Mouse (Mus musculus) heart, adult 2 months (tissue): Measurements from ENCODE around the gene Tcf20. TPM values are rescaled to one million over a fixed set of nuclear protein-coding genes. Genes with fewer than 3 reads are reported as not detected.

Source experiments
- DNase-seq, 2 experiments: peaks; one replicate each; pipeline ENCODE4 v3.0.0; 2021
- H3K27ac ChIP-seq: fragments of 200-600 bp; 2 replicates; pipeline ENCODE4 v1.8.1; 2022
- H3K27me3 ChIP-seq: fragments of 200-500 bp; 2 replicates; pipeline ENCODE4 v1.6.1; 2012; ENCODE audit warnings: mild to moderate bottlenecking, low read length, inconsistent platforms, mixed read lengths; ENCODE audit not compliant: control insufficient read depth, insufficient read depth
- H3K36me3 ChIP-seq: fragments of 200-500 bp; 2 replicates; pipeline ENCODE4 v1.6.1; 2012; ENCODE audit warnings: low read length, inconsistent platforms; ENCODE audit not compliant: control insufficient read depth, insufficient read depth
- H3K4me1 ChIP-seq: fragments of 200-500 bp; 2 replicates; pipeline ENCODE4 v1.6.1; 2011; ENCODE audit warnings: low read length; ENCODE audit not compliant: control insufficient read depth, insufficient read depth
- H3K4me3 ChIP-seq: fragments of 200-600 bp; 2 replicates; pipeline ENCODE4 v1.8.1; 2022
- H3K79me2 ChIP-seq: fragments of 200-500 bp; replicated peaks from 2 replicates; pipeline ENCODE4 v1.6.1; 2012; ENCODE audit warnings: mild to moderate bottlenecking, inconsistent platforms, low read length, moderate library complexity, mixed read lengths; ENCODE audit not compliant: control insufficient read depth, insufficient read depth
- H3K9ac ChIP-seq: fragments of 200-500 bp; 2 replicates; pipeline ENCODE4 v1.6.1; 2012; ENCODE audit warnings: low read depth, mild to moderate bottlenecking, control low read depth, inconsistent platforms, low read length, mixed read lengths
- CTCF ChIP-seq: fragments of 200-600 bp; IDR thresholded peaks from 2 replicates; pipeline ENCODE4 v1.8.1; 2022; ENCODE audit warnings: antibody characterized with exemption, mild to moderate bottlenecking, moderate library complexity
- EP300 ChIP-seq: fragments of 200-500 bp; IDR thresholded peaks from 2 replicates; pipeline ENCODE4 v1.6.1; 2011; ENCODE audit warnings: low read depth, low read length, control low read depth; ENCODE audit not compliant: insufficient read depth
- POLR2A ChIP-seq: fragments of 200-500 bp; IDR thresholded peaks from 2 replicates; pipeline ENCODE4 v1.6.1; 2011; ENCODE audit warnings: mild to moderate bottlenecking, low read depth, low read length, control low read depth; ENCODE audit not compliant: insufficient read depth
- WGBS: fragments of 180-500 bp; shearing (Covaris S2); methylation state at CpG from one replicate; pipeline ENCODE4 v1.1.7; 2018; 5-methylcytosine and 5-hydroxymethylcytosine counted together
- intact Hi-C: fragments of 180-260 bp; cut with DNase I; formaldehyde crosslinking; loops from one replicate; pipeline ENCODE4 v1.15.1; 2025
- polyA plus RNA-seq: library from polyadenylated mRNA; depleted of rRNA; stranded (reverse); fragments of >200 nt; gene quantifications from 2 replicates; pipeline ENCODE4 v1.2.3, GENCODE M21; 2012
- total RNA-seq, 2 experiments: library from RNA; stranded (reverse); gene quantifications; 2 replicates each; pipeline ENCODE4 v1.2.3; 2021

Tcf20 gene
- total and polyA plus RNA-seq, 3 experiments, result 6.6 to 60.8 (median 60.1) TPM

- Histone ChIP-seq H3K4me3 (no peak overlapping the region), H3K36me3 (no peaks in the 10 kb centered on the region), H3K79me2 (peaks cover 6% of the 10 kb centered on the region), H3K27me3 (no peaks in the 10 kb centered on the region), H3K9ac (no peak overlapping the region), H3K4me1 (no peaks in the 10 kb centered on the region; the same call in 1 of the 2 replicates), H3K27ac (no peak overlapping the region)
- DNase-seq, result no peak
- intact Hi-C loops, result no loop called here
- no peak for TF ChIP-seq POLR2A
- TF ChIP-seq CTCF, result no peak
- TF ChIP-seq EP300, result no peak
- WGBS, result 87% methylated on average over 1 of the region's 1 CpGs
Measured at GRCm38 (mm10) chr15:82863674-82864073, 124.0 kb downstream of the Tcf20 start.

- Histone ChIP-seq H3K27ac (no peak overlapping the region), H3K4me3 (no peak overlapping the region), H3K27me3 (no peaks in the 10 kb centered on the region), H3K36me3 (no peaks in the 10 kb centered on the region), H3K79me2 (peaks cover 2% of the 10 kb centered on the region), H3K4me1 (peaks cover 1% of the 10 kb centered on the region; the same call in 1 of the 2 replicates), H3K9ac (no peak overlapping the region)
- no peak for TF ChIP-seq CTCF
- TF ChIP-seq POLR2A, result no peak
- TF ChIP-seq EP300, result no peak
- DNase-seq, result peak; percentile 30 to 55
- intact Hi-C loops, result no loop called here
- WGBS, result 57% methylated on average over 11 of the region's 11 CpGs
Measured at GRCm38 (mm10) chr15:82856652-82857378, 130.9 kb downstream of the Tcf20 start.

GRCm38 (mm10) chr15:82856065-82856464 lies 131.6 kb downstream of the Tcf20 start:
- no peak for DNase-seq
- intact Hi-C loops, result no loop called here
- Histone ChIP-seq H3K9ac (no peak overlapping the region), H3K27ac (no peak overlapping the region), H3K4me1 (peaks cover 1% of the 10 kb centered on the region; the same call in 1 of the 2 replicates), H3K27me3 (no peaks in the 10 kb centered on the region), H3K36me3 (no peaks in the 10 kb centered on the region), H3K79me2 (no peaks in the 10 kb centered on the region), H3K4me3 (no peak overlapping the region)
- no peak for TF ChIP-seq CTCF
- TF ChIP-seq EP300, result no peak
- no peak for TF ChIP-seq POLR2A
- 69% methylated on average over 2 of the region's 2 CpGs for WGBS

- Histone ChIP-seq H3K4me3 (no peak overlapping the region), H3K79me2 (no peaks in the 10 kb centered on the region)
- 92% methylated on average over 3 of the region's 3 CpGs for WGBS
Measured at GRCm38 (mm10) chr15:82839146-82839545, 148.5 kb downstream of the Tcf20 start.

GRCm38 (mm10) chr15:82829917-82830316 lies 157.8 kb downstream of the Tcf20 start:
- H3K9ac ChIP-seq, result no peak overlapping the region
- DNase-seq, result no peak
- 0 out of 2 replicates have a peak, but pooled peaks cover 2% of the 10 kb centered on the region for H3K79me2 ChIP-seq
- H3K4me1 ChIP-seq, result no peaks in the 10 kb centered on the region; the same call in 1 of the 2 replicates
- no peaks in the 10 kb centered on the region for H3K27me3 ChIP-seq
- WGBS, result 87% methylated on average over 6 of the region's 6 CpGs
- intact Hi-C loops, result no loop called here
- H3K27ac ChIP-seq, result no peak overlapping the region
- H3K4me3 ChIP-seq, result no peak overlapping the region
- H3K36me3 ChIP-seq, result no peaks in the 10 kb centered on the region; the same call in 1 of the 2 replicates
- TF ChIP-seq EP300 (no peak), POLR2A (no peak), CTCF (no peak)

More at GRCm38 (mm10) chr15:82839146-82839545, 148.5 kb downstream of the Tcf20 start:
- Histone ChIP-seq H3K27ac (no peak overlapping the region), H3K4me1 (no peaks in the 10 kb centered on the region), H3K27me3 (no peaks in the 10 kb centered on the region), H3K9ac (no peak overlapping the region), H3K36me3 (no peaks in the 10 kb centered on the region)
- intact Hi-C loops, result no loop called here
- DNase-seq, result no peak
- TF ChIP-seq POLR2A (no peak), EP300 (no peak), CTCF (no peak)

GRCm38 (mm10) chr15:82825866-82826265 lies 161.8 kb downstream of the Tcf20 start:
- Histone ChIP-seq H3K36me3 (no peaks in the 10 kb centered on the region; the same call in 1 of the 2 replicates), H3K9ac (no peak overlapping the region), H3K79me2 (no peaks in the 10 kb centered on the region), H3K4me1 (no peaks in the 10 kb centered on the region; the same call in 1 of the 2 replicates), H3K4me3 (no peak overlapping the region), H3K27me3 (no peaks in the 10 kb centered on the region), H3K27ac (no peak overlapping the region)
- intact Hi-C loops, result no loop called here
- no peak for TF ChIP-seq EP300
- no peak for TF ChIP-seq POLR2A
- no peak for TF ChIP-seq CTCF
- DNase-seq, result no peak
